Mouse (Mus musculus): ENCODE data around the gene Esp16.
"Not testable (repeated sequence)": the region's sequence is repeated elsewhere in the genome, so short reads cannot be mapped to it uniquely, and the experiment has no call there.

The Esp16 gene

GRCm38 (mm10) chr17:39535842-39536241 lies at the start of gene Esp16:
Esp16 (plus strand) TSS chr17:39536142.
- DNase-seq (ENCODE audit: low spot score): not testable (repeated sequence)

GRCm38 (mm10) chr17:39498043-39498442 lies 37.9 kb upstream of the Esp16 start:
- not testable (repeated sequence) for DNase-seq (ENCODE audit: low spot score)
